Mouse (Mus musculus) heart, adult 9 months (tissue): ENCODE measurements around the gene Srd5a1.
"Not testable (repeated sequence)": the region's sequence is repeated elsewhere in the genome, so short reads cannot be mapped to it uniquely, and the experiment has no call there.

ENCODE experiments used
- DNase-seq, 2 experiments: peaks; one replicate each; pipeline ENCODE4 v3.0.0; 2022; ENCODE audit warnings: low spot score in 2 of 2

The Srd5a1 gene

GRCm38 (mm10) chr13:69611398-69612174, at the start of gene Srd5a1:
TSS of gene Srd5a1 (minus strand) at chr13:69611442.
- peak; percentile 99 to 100 for DNase-seq

- no peak for DNase-seq
These were observed 43.3 kb upstream of the Srd5a1 start for GRCm38 (mm10) chr13:69654508-69654907.

DNA sequence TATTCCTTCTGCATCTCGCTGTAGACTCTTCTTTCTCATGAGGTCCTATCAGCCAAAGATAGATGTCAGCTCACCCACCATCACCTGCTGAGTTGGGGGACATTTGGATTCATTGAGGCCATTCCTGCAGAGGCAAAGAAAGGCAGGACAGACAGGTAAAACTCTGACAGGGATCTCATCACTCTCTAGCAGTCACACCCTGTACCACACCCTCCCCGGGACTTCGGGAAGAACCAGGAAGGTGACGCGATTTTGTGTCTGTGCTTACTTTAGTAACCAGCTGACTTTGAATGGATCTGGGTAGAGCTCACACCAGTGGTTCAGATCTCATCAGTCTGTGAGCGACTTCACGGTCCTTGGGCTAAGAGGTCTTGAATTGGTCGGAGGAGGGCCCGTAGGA, 35.2 kb upstream of the Srd5a1 start:
- DNase-seq = no peak

- no peak for DNase-seq
These were observed 34.6 kb upstream of the Srd5a1 start for GRCm38 (mm10) chr13:69645694-69646423.

DNA sequence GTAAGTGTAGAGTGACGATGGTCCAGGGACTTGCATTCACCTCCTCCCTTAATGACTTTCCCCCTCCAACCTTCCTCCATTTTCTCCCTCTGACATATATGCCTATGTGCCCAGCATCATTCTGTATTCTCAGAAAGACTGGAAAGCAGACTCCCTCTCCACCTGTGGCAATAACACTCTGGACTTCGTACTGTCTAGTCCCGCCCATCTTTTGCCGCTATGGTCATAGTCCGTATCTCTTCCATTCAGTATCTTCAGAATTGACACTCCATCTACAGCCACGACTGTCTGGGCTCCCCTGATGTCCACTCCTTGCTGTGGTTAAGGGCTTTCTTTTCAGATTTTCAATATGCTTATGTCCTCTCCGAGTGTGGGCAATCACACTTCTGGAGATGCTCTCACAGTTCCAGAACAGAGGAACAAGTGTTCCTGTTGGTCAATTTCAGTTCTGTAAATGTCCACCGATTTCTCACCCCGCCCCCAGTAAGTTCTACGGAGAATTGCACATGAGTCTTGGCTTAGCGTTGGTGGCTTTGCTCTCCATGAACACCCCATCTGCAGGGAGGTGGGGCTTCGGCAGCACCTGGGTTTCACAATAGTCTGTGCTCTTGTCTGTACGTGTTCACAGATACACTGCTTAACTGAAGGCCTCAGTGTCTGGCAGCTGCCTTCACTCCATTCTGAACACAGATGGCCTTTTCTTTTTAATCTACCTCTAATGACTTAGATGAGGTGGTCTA, 33.4 kb upstream of the Srd5a1 start:
- DNase-seq = no peak

DNA sequence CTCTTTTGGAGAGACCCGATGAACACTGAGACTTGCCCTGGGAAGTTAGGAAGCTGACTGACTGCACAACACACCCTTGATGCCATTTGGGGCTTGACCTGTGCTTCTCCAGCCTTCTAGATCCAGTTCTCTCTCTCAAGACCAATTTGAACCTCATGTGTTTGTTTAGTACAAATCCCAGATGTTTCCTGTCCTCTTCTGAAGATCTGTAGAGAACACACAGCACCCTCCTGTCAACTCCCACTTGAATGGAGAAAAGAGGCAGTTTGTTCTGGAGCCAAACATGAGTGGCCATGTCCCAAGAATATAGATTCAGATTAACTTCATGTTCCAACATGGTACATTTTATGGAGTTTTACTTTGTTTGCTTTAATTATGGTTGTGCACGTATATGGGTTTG, 32.7 kb upstream of the Srd5a1 start:
- DNase-seq = no peak

- DNase-seq = no peak
These were observed 31.5 kb upstream of the Srd5a1 start for GRCm38 (mm10) chr13:69642656-69643216.

DNA sequence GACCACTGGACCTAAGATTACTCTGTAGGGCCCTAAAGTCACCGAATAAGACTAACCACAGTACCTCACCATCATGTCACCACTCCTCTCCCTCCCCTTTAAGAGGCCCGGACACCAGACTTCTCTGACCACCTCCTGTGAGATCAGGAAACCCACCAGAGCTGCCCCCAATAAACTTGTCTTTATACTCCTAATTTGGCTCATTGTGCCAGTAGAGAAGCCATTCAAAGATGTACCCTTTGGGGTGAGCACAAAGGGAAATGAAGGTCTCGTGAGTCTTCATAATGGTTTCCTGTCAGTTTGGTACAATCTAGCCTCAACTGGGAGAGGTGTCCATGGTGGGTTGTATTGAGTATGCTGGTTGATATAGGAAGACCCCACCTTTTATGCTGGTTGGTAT, 29.8 kb upstream of the Srd5a1 start:
- DNase-seq = no peak

DNA sequence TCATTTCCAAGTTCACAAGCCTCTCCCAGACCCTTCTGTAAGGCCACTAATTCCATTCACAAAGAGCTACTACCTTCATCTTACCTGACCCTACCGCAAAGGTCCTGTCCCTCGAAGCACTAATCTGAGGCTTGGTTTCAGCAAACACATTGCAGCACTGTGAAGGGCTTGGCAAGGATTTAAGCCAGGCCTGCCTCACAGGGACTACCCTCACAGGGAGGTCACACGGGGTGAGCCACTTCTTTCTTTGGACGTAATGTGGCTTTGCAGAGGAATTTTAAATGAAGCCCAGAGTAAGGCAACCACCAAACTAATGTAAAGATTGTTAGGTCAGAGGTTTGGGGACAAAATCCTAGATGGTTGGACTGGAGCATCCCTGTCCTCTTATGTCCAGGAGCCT, 29.3 kb upstream of the Srd5a1 start:
- DNase-seq = no peak

DNA sequence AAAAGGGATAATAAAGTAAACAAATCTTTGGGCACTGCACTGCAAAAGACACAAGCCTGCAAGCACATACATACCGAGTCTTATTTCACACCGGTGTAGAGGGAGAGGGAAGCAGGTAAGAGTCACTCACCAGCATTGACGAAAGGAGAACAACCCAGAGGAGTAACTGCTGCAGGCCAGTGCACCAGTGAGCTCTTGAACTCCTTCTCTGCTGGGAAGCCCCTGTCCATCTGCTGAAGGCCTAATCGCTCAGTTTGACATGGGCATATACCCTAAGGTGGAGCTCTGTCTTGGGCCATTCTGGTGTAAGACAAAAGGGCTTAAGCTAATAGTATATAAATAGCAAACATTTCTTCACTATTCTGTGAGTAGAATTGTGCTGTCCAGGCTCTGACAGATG, 28.9 kb upstream of the Srd5a1 start:
- DNase-seq = no peak

GRCm38 (mm10) chr13:69639251-69639650, 28.0 kb upstream of the Srd5a1 start:
- DNase-seq = no peak

GRCm38 (mm10) chr13:69638108-69638626, 26.9 kb upstream of the Srd5a1 start:
- no peak for DNase-seq

GRCm38 (mm10) chr13:69637657-69638056, 26.4 kb upstream of the Srd5a1 start:
- no peak for DNase-seq

DNA sequence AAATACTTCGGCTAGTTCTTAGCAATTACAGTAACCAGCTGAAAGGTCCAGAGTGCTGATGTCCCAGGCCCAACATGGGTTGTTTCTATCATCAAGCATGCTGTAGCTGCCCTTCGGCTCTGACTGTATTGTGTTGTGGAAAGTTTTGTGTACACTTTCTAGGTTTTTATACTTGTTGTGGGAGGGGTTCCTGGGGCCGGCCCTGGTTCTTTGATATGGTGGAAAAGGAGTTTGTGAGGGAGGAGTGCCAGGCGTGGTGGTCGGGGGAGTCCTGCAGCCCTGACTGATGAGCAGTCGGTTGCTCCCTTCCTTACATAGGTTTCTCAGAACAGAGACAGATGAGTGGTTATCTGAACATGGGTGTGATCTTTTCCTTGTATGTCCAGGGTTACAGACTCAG, 25.6 kb upstream of the Srd5a1 start:
- no peak for DNase-seq

GRCm38 (mm10) chr13:69636375-69636774, 25.1 kb upstream of the Srd5a1 start:
- no peak for DNase-seq

- DNase-seq = not testable (repeated sequence)
These were observed 24.6 kb upstream of the Srd5a1 start for GRCm38 (mm10) chr13:69635836-69636235.

DNA sequence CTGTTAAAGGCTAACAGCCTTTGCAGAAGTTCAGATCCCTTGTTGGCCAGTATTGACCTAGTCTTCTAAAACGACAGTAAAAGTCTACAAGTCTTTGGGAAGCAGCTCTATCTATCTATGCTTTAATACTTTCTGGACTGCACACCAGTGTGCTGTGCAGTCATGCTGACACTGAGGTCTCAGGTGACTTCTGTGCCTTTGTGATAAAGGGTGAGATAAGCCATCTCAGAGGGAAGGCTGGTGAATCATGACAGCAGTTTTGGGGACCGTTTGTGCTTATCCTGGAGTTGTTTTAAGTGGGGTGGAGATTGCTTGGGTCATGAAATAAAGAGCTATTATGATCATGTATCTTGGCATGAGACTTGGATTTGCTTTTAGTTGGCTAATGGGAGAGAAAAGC, 22.7 kb upstream of the Srd5a1 start:
- no peak for DNase-seq

DNA sequence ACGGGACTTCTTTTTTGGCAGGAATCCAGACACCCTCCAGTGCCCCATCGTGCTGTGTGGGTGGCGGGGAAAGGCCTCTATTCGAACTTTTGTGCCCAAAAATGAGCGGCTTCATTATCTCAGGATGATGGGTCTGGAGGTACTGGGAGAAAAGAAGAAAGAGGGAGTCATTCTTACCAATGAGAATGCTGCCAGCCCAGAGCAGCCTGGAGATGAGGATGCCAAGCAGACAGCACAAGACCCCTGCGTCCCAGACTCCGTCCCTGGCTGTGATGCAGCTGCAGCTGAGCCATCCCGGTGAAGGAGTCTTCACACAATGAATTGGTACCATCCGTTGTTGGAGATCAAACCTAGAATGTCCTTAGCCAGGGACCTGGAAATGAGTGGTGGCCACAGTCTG, 22.3 kb upstream of the Srd5a1 start:
- no peak for DNase-seq

GRCm38 (mm10) chr13:69631659-69632058, 20.4 kb upstream of the Srd5a1 start:
- DNase-seq = no peak

DNA sequence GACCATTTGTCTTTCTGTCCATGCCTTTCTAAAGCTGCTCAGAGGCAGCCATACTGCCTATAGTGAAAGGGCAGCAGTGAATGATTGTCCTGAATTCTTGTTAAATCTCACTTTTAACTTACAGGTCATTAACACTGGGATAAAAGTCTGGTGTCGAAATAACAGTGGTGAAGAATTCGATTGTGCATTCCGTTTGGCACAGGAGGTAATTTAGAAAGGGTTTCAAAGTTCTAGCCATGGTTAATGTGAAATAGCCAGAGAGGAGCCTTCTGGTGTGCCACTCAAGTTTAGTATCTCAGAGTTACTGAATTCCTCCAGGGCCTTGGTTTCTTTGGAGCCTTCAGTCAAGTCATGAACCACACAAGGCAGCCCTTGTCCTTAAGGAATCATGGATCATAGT, 19.9 kb upstream of the Srd5a1 start:
- DNase-seq = no peak

DNA sequence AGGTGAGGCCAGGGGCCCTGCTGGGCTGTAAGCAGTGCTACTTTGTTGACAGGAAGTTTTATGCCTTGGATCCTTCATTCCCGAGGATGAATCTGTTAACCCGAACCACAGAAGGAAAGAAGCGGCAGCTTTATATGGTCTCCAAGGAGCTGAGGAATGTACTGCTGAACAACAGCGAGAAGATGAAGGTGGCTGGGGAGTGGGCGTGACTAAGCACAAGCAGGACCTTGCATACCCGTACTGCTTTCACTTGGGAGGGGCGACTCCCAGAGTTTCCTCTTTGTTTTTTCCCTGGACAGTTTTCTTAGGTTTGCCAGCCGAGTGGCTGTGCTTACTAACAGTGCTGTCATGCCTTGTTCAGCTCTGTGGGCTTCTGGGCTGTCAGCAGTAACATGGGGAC, 19.3 kb upstream of the Srd5a1 start:
- no peak for DNase-seq

- DNase-seq = no peak
These were observed 16.7 kb upstream of the Srd5a1 start for GRCm38 (mm10) chr13:69627941-69628340.
